Mouse (Mus musculus) brain, embryonic 18.5 days (tissue): ENCODE results near the gene Uba1.
"Not testable (repeated sequence)": the region's sequence is repeated elsewhere in the genome, so short reads cannot be mapped to it uniquely, and the experiment has no call there.

ENCODE experiments used
- DNase-seq: peaks from one replicate; pipeline ENCODE4 v3.0.0-alpha.2; 2012; ENCODE audit warnings: low read depth, low spot score

Gene Uba1

GRCm38 (mm10) chrX:20728681-20729080 is 70.6 kb downstream of the Uba1 start:
- no peak for DNase-seq

GRCm38 (mm10) chrX:20730048-20730447 is 71.9 kb downstream of the Uba1 start:
- DNase-seq = not testable (repeated sequence)
